Mouse (Mus musculus) lung, adult 2 months (tissue): Measurements from ENCODE around the gene Pelo.

ENCODE experiments used
- CTCF ChIP-seq: fragments of 200-500 bp; IDR thresholded peaks from 2 replicates; pipeline ENCODE4 v1.5.1; 2011; ENCODE audit warnings: mild to moderate bottlenecking, low read length, control low read depth; ENCODE audit not compliant: insufficient read depth
- POLR2A ChIP-seq: fragments of 200-500 bp; IDR thresholded peaks from 2 replicates; pipeline ENCODE4 v1.6.1; 2011; ENCODE audit warnings: low read depth, mild to moderate bottlenecking, control low read depth, low read length, borderline replicate concordance; ENCODE audit errors: extremely low read depth

DNA sequence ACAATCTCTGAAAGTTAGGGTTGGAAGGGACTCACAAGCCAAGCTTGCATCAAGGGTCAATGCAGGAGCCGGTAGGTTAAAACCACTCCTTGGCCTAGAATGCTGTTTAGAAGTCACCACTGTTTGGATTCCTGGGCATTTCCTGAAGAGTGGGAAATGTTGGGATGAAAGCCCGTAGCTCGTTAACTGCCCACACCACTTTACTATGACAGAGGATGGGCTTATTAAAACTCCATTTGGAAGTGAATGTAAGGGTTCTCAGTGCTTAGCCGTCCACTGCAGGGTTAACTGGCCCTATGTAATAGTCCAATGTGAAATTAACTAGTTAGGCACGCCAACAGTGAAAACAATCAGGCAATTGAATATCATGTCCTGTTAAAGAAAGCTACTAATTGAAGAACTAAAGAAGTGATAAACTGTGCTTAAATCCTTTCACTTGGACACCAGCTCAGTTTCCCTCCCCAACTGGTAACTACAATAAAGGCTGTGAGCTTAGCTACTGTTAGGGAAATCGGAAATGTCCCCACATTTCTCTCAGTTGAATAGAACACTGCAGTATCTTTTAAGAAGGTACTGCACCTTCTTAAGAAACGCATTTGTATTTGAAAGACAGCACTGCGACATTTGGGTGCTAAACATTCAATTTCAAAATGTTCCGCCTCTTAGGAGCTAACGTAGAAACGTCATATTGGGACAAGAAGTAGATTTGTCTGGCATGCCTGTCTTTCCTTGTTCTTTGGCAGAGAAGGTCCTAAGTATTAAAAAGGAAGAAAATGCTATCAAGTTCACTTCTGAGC lies 10.6 kb upstream of the Pelo start:
- no peak for TF ChIP-seq POLR2A
- no peak for TF ChIP-seq CTCF
